Mouse (Mus musculus) midbrain, embryonic 10.5 days (tissue): ENCODE results near the gene Tango2. TPM values are rescaled to one million over a fixed set of nuclear protein-coding genes. Genes with fewer than 3 reads are reported as not detected.

ENCODE experiments used
- DNase-seq: peaks from one replicate; pipeline ENCODE4 v3.0.0-alpha.2; 2017; ENCODE audit warnings: low spot score
- H3K27ac ChIP-seq: fragments of 300-500 bp; sonication (generic); replicated peaks from 2 replicates; pipeline ENCODE4 v1.5.1; 2016; ENCODE audit warnings: mild to moderate bottlenecking
- H3K27me3 ChIP-seq: fragments of 300-500 bp; sonication (generic); 2 replicates; pipeline ENCODE4 v1.6.1; 2016; ENCODE audit warnings: low read depth, mild to moderate bottlenecking; ENCODE audit not compliant: poor library complexity, severe bottlenecking
- H3K36me3 ChIP-seq: fragments of 300-500 bp; sonication (generic); 2 replicates; pipeline ENCODE4 v1.6.1; 2016; ENCODE audit warnings: mild to moderate bottlenecking, moderate library complexity
- H3K4me1 ChIP-seq: fragments of 300-500 bp; sonication (generic); 2 replicates; pipeline ENCODE4 v1.6.1; 2016
- H3K4me3 ChIP-seq: fragments of 300-500 bp; sonication (generic); 2 replicates; pipeline ENCODE4 v1.5.1; 2016; ENCODE audit warnings: mild to moderate bottlenecking, moderate library complexity
- H3K9me3 ChIP-seq: fragments of 300-500 bp; sonication (generic); replicated peaks from 2 replicates; pipeline ENCODE4 v1.6.1; 2016; ENCODE audit warnings: mild to moderate bottlenecking
- WGBS: fragments of 180-500 bp; shearing (Covaris S2); methylation state at CpG from one replicate; pipeline ENCODE4 v1.1.7; 2016; 5-methylcytosine and 5-hydroxymethylcytosine counted together
- polyA plus RNA-seq: library from polyadenylated mRNA; unstranded; fragments of >200 nt; fragmentation: Nextera tagmentation; extraction: Ambion mirVana; gene quantifications from 2 replicates; pipeline ENCODE4 v1.2.1, GENCODE M21; 2016

Gene Tango2
- polyA plus RNA-seq, 1 experiment from 2014 or later, result 40.1 TPM

- peaks cover 37% of the 10 kb centered on the region for H3K4me1 ChIP-seq
- no peak overlapping the region for H3K4me3 ChIP-seq
- DNase-seq, result peak; percentile 45
- H3K27ac ChIP-seq, result no peak overlapping the region
- 68% methylated on average over 5 of the region's 5 CpGs for WGBS
- H3K9me3 ChIP-seq, result no peaks in the 10 kb centered on the region
- peaks cover 43% of the 10 kb centered on the region for H3K27me3 ChIP-seq
- H3K36me3 ChIP-seq, result peaks cover 13% of the 10 kb centered on the region
These were observed 3.6 kb upstream of the Tango2 start for GRCm38 (mm10) chr16:18351313-18352055.

- Histone ChIP-seq H3K27ac (0 out of 2 replicates have a peak overlapping the region, but pooled peaks have one; percentile 23), H3K27me3 (peaks cover 52% of the 10 kb centered on the region), H3K4me3 (peak overlapping the region; percentile 91; the same call in 1 of the 2 replicates), H3K4me1 (peaks cover 46% of the 10 kb centered on the region), H3K36me3 (peaks cover 13% of the 10 kb centered on the region), H3K9me3 (no peaks in the 10 kb centered on the region)
- no peak for DNase-seq
- 75% methylated on average over 12 of the region's 12 CpGs for WGBS
These were observed 1.9 kb upstream of the Tango2 start for GRCm38 (mm10) chr16:18349761-18350325.

GRCm38 (mm10) chr16:18348601-18349175, 785 bp upstream of the Tango2 start:
- peak overlapping the region; percentile 89 for H3K27ac ChIP-seq
- no peaks in the 10 kb centered on the region for H3K9me3 ChIP-seq
- peaks cover 52% of the 10 kb centered on the region for H3K27me3 ChIP-seq
- peaks cover 57% of the 10 kb centered on the region for H3K4me1 ChIP-seq
- 1% methylated on average over 28 of the region's 28 CpGs for whole genome bisulfite sequencing
- peaks cover 5% of the 10 kb centered on the region for H3K36me3 ChIP-seq
- peak overlapping the region; percentile 91 for H3K4me3 ChIP-seq
- DNase-seq, result peak; percentile 63

- no peaks in the 10 kb centered on the region for H3K9me3 ChIP-seq
- H3K27me3 ChIP-seq, result peaks cover 42% of the 10 kb centered on the region
- no peak overlapping the region for H3K4me3 ChIP-seq
- peaks cover 70% of the 10 kb centered on the region for H3K4me1 ChIP-seq
- 7% methylated on average over 3 of the region's 3 CpGs for WGBS
- no peak overlapping the region; the same call in 1 of the 2 replicates for H3K27ac ChIP-seq
- DNase-seq, result peak; percentile 88
- no peaks in the 10 kb centered on the region for H3K36me3 ChIP-seq
These were observed 2.7 kb downstream of the Tango2 start for GRCm38 (mm10) chr16:18345243-18345642.

GRCm38 (mm10) chr16:18343778-18344177, 4.1 kb downstream of the Tango2 start:
- Histone ChIP-seq H3K4me1 (peaks cover 67% of the 10 kb centered on the region), H3K27me3 (peaks cover 27% of the 10 kb centered on the region), H3K36me3 (no peaks in the 10 kb centered on the region), H3K27ac (peak overlapping the region; percentile 83), H3K4me3 (peak overlapping the region; percentile 66), H3K9me3 (no peaks in the 10 kb centered on the region)
- DNase-seq, result peak; percentile 96
- WGBS, result 0% methylated on average over 38 of the region's 38 CpGs

- DNase-seq, result no peak
- Histone ChIP-seq H3K27me3 (peaks cover 23% of the 10 kb centered on the region), H3K9me3 (no peaks in the 10 kb centered on the region), H3K27ac (peak overlapping the region; percentile 83), H3K4me3 (peak overlapping the region; percentile 66), H3K36me3 (peaks cover 7% of the 10 kb centered on the region), H3K4me1 (peaks cover 59% of the 10 kb centered on the region)
- 54% methylated on average over 9 of the region's 9 CpGs for WGBS
These were observed 5.0 kb downstream of the Tango2 start for GRCm38 (mm10) chr16:18342650-18343570.

- Histone ChIP-seq H3K27me3 (peaks cover 14% of the 10 kb centered on the region), H3K4me1 (peaks cover 50% of the 10 kb centered on the region), H3K4me3 (peak overlapping the region; percentile 66; the same call in 1 of the 2 replicates), H3K27ac (no peak overlapping the region), H3K36me3 (peaks cover 9% of the 10 kb centered on the region), H3K9me3 (no peaks in the 10 kb centered on the region)
- DNase-seq, result no peak
- WGBS, result 82% methylated on average over 2 of the region's 2 CpGs
These were observed 5.8 kb downstream of the Tango2 start for GRCm38 (mm10) chr16:18342076-18342475.

- no peaks in the 10 kb centered on the region for H3K9me3 ChIP-seq
- H3K27ac ChIP-seq, result no peak overlapping the region
- peaks cover 10% of the 10 kb centered on the region for H3K27me3 ChIP-seq
- H3K36me3 ChIP-seq, result peaks cover 9% of the 10 kb centered on the region
- H3K4me3 ChIP-seq, result no peak overlapping the region
- DNase-seq, result no peak
- 90% methylated on average over 8 of the region's 8 CpGs for WGBS
- peaks cover 49% of the 10 kb centered on the region for H3K4me1 ChIP-seq
These were observed 6.3 kb downstream of the Tango2 start for GRCm38 (mm10) chr16:18341605-18342004.

- Histone ChIP-seq H3K36me3 (peaks cover 14% of the 10 kb centered on the region), H3K27ac (no peak overlapping the region), H3K27me3 (no peaks in the 10 kb centered on the region), H3K9me3 (no peaks in the 10 kb centered on the region), H3K4me3 (no peak overlapping the region), H3K4me1 (peaks cover 39% of the 10 kb centered on the region)
- no peak for DNase-seq
- 56% methylated on average over 1 of the region's 1 CpGs for WGBS
These were observed 8.0 kb downstream of the Tango2 start for GRCm38 (mm10) chr16:18339866-18340265.

GRCm38 (mm10) chr16:18337261-18337660, 10.6 kb downstream of the Tango2 start:
- 95% methylated on average over 4 of the region's 4 CpGs for WGBS
- Histone ChIP-seq H3K27me3 (no peaks in the 10 kb centered on the region), H3K4me1 (peaks cover 15% of the 10 kb centered on the region), H3K27ac (no peak overlapping the region), H3K4me3 (no peak overlapping the region), H3K36me3 (peaks cover 16% of the 10 kb centered on the region), H3K9me3 (no peaks in the 10 kb centered on the region)
- DNase-seq, result no peak

- no peak overlapping the region for H3K27ac ChIP-seq
- no peaks in the 10 kb centered on the region for H3K27me3 ChIP-seq
- H3K9me3 ChIP-seq, result no peaks in the 10 kb centered on the region
- H3K4me1 ChIP-seq, result peaks cover 13% of the 10 kb centered on the region
- no peak overlapping the region for H3K4me3 ChIP-seq
- 96% methylated on average over 3 of the region's 3 CpGs for WGBS
- peaks cover 20% of the 10 kb centered on the region for H3K36me3 ChIP-seq
- no peak for DNase-seq
These were observed 11.9 kb downstream of the Tango2 start for GRCm38 (mm10) chr16:18335981-18336380.

- DNase-seq, result no peak
- H3K4me1 ChIP-seq, result no peaks in the 10 kb centered on the region
- no peak overlapping the region for H3K27ac ChIP-seq
- H3K36me3 ChIP-seq, result peaks cover 20% of the 10 kb centered on the region
- H3K4me3 ChIP-seq, result no peak overlapping the region
- no peaks in the 10 kb centered on the region for H3K27me3 ChIP-seq
- H3K9me3 ChIP-seq, result no peaks in the 10 kb centered on the region
- 89% methylated on average over 3 of the region's 3 CpGs for WGBS
These were observed 13.9 kb downstream of the Tango2 start for GRCm38 (mm10) chr16:18333976-18334375.
